Mouse (Mus musculus): ENCODE measurements around the gene Tnk2.
"Not testable (repeated sequence)": the region's sequence is repeated elsewhere in the genome, so short reads cannot be mapped to it uniquely, and the experiment has no call there.

Gene Tnk2

GRCm38 (mm10) chr16:32636331-32636730 lies 7.3 kb upstream of the Tnk2 start:
- DNase-seq (ENCODE audit: inconsistent ontology term), result no peak

GRCm38 (mm10) chr16:32636871-32637521 lies 6.7 kb upstream of the Tnk2 start:
- DNase-seq (ENCODE audit: inconsistent ontology term), result no peak

- DNase-seq (ENCODE audit: inconsistent ontology term), result peak; percentile 93
These were observed 5.2 kb upstream of the Tnk2 start for GRCm38 (mm10) chr16:32638476-32638875.

- DNase-seq (ENCODE audit: inconsistent ontology term), result peak; percentile 94
These were observed 3.6 kb upstream of the Tnk2 start for GRCm38 (mm10) chr16:32640096-32640495.

- DNase-seq (ENCODE audit: inconsistent ontology term), result not testable (repeated sequence)
These were observed 3.0 kb upstream of the Tnk2 start for GRCm38 (mm10) chr16:32640683-32641082.

DNA sequence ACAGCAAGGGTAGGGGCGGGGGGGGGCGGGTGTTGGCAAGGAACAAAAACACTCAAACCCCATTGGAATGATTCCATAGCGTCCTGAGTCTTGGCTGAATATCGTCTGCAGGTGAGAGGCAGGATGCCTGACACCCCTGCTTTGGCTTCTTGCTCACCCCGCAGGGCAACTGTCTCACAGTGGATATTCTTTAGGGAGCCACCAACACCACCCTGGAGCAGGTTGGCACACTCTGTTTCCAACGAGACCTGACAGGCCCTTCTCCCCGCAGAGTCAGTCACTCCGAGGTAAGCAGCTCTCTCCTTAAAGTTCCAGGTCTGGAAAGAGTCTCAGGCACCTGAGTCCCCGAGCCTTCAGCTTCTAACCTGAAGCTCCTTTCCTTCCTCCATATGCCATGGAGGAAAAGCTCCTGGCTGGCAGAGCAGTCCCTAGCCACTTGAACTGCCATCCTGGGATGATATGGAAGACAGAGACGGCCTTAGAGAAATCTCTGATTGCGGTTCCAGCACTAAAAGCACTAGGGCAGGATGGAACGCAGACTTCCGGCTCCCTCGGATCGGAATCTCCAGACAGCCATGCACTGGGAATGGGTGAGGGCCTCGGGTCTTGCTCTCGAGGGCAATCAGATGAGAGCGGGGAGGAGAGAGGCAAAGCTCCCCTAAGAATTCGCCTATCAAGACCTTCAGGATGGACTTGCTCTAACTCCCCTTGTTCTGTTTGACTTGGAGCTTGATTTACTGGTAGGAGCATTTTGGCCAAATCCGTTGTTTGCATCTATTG lies 2.0 kb upstream of the Tnk2 start:
- no peak for DNase-seq (ENCODE audit: inconsistent ontology term)

- DNase-seq (ENCODE audit: inconsistent ontology term), result no peak
These were observed 1.4 kb upstream of the Tnk2 start for GRCm38 (mm10) chr16:32642280-32642679.

- peak; percentile 57 for DNase-seq (ENCODE audit: inconsistent ontology term)
These were observed 561 bp downstream of the Tnk2 start for GRCm38 (mm10) chr16:32644069-32644800.

GRCm38 (mm10) chr16:32644801-32645170 lies 1.1 kb downstream of the Tnk2 start:
- peak; percentile 29 for DNase-seq (ENCODE audit: inconsistent ontology term)

DNA sequence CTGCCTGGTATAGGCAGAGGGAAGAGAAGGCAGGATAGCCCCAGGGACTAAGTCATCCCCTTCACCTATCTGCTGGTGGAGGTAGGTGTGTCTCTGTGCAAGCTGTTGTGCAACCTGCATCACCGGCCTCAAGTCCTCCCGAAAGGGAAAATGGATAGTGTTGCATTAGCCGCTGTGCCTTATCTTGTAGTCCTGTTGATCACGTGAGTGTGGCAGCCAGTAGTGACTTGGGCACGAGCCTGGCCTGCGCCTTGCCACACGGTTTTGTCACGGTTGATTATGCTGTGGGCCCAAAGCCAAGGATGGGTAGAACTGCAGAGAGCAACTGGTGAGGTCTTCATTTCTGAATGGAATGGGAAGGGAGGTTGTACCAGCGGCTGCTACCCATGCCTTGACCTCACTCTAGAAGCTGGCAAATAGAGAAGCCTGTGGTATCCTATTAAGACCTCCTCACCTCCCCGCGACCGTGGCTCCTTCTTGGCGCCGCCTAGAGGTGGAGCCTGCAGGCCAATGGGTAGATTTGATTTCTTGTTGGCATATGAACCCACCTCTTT lies 1.8 kb downstream of the Tnk2 start:
- peak; percentile 68 for DNase-seq (ENCODE audit: inconsistent ontology term)

DNA sequence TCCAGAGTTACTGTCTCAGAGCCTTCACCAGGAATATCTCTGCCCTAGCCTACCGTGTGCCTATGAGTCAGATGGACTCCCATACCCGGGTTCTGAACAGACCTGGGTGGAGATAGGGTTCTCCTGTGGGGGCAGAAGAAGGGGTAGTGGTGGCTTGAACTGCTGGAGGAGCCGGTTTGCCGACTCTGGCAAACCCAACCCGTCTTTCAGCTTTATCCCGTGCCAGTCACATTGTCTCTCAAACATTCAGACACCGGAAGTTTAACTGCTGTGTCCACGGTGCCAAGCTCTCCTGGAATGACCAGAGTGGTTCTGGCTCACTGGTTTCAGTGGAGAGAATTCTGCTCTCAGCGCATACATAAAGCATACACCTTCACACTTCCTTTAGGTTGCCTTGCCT lies 2.3 kb downstream of the Tnk2 start:
- DNase-seq (ENCODE audit: inconsistent ontology term), result no peak

GRCm38 (mm10) chr16:32647712-32648111 lies 4.0 kb downstream of the Tnk2 start:
- no peak for DNase-seq (ENCODE audit: inconsistent ontology term)

DNA sequence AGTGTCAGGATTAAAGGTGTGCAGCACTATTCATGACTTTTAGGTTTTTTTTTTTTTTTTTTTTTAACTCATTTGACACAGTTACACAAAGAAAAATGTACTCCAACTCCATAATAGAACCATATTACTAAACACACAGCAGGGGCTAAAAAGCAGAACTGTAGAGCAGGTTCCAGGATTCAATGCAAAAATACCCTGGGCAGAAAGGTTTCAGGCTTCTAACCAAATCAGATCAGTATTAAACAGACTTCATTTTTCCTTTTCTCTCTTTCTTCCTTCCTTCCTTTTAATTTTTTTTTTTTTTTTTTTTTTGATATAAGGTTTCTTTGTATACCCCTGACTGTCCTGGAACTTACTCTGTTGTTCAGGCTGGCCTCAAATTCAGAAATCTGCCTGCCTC lies 6.8 kb downstream of the Tnk2 start:
- no peak for DNase-seq (ENCODE audit: inconsistent ontology term)

DNA sequence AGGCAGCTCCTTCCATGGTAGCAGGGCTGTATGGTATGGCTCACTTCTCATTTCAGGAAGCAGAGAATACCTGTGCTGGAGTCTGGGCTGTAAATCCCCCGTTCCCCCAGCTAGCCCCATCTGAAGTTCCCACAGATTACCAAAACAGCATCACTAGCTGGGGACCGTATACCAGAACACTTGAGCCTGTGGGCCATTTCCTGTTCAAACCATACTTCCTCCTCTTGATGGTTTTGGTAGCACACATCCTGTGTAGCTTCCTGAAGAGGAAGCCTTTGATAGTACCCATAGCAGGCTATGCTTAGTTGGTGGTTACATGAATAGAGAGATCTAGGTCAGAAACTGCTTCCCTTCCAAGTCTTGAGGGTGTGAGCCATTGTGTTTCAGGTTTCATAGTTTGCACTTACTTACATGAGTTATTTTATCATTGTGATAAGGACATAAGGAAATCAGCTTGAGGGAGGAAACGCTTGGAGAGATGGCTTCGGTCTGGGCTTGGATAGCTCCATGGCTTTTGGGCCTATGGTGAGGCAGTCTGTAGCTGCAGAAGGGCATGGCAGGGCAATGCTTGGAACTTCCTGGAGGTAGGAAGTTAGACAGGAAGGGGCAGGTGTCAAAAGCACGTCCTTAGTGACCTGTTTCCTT lies 7.4 kb downstream of the Tnk2 start:
- no peak for DNase-seq (ENCODE audit: inconsistent ontology term)

- DNase-seq (ENCODE audit: inconsistent ontology term), result no peak
These were observed 10.5 kb downstream of the Tnk2 start for GRCm38 (mm10) chr16:32654071-32654733.

DNA sequence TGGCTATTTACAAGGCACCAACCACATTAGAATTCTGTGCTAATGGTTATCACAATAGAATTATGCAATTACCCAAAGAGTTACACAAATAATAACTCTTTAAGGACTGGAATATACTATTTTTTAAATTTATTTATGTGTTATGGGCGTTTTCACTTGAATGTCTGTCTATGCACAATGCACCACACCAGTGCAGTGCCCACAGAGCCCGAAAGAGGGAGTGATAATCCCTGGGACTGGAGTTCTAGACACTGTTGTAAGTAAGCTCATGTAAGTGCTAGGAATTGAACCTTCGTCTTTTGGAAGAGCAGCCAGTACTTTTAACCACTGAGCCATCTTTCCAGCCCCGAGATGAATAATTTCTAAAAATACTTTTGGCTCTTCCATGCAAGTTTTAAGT lies 11.9 kb downstream of the Tnk2 start:
- no peak for DNase-seq (ENCODE audit: inconsistent ontology term)

- DNase-seq (ENCODE audit: inconsistent ontology term), result no peak
These were observed 12.6 kb downstream of the Tnk2 start for GRCm38 (mm10) chr16:32656321-32656720.

DNA sequence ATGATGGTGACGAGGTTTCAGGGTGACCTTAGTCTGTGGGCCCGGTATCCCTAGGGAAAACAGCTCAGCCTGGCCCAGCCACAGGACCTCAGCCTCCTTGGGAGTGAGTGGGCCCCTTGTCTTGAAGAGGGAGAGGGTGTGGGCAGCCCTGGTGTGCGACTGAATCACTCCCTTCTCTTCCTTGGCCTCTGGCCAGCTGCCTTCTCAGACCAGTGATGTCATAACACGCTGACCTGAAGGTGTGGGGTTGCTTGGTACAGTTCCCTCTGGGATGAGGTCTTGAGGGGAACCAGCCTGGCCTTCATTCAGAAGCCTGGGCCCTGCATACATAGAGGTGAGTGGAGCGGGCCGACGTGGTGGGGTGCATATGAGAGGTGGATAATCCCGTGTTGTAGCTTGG lies 13.1 kb downstream of the Tnk2 start:
- peak; percentile 54 for DNase-seq (ENCODE audit: inconsistent ontology term)

- DNase-seq (ENCODE audit: inconsistent ontology term), result peak; percentile 79
These were observed 14.0 kb downstream of the Tnk2 start for GRCm38 (mm10) chr16:32657498-32658250.

DNA sequence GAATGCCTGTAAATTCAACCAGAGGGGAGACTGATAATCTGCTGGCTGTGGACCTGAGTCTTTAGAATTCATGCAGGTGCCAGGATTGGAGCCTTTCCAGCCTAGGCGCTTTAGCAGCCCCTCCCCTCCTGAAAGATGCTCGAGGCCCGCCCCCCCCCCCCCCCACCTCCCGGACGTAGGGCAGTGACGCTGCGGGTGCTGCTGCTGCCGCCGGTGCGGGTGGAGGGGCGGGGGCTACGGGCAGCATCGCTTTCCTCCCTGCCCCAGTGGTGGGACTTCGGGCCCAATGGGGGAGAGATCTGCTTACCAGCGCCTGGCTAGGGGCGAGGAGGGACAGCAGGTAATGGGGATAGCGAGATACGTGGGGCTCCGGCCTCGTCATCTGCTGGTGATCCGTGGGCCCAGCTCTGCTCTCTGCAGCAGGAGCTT lies 15.1 kb downstream of the Tnk2 start:
- DNase-seq (ENCODE audit: inconsistent ontology term), result no peak

GRCm38 (mm10) chr16:32659385-32659784 lies 15.7 kb downstream of the Tnk2 start:
- DNase-seq (ENCODE audit: inconsistent ontology term), result peak; percentile 84

Measured in Muller cell, postnatal 12 days (primary cell).